Mouse (Mus musculus) embryonic facial prominence, embryonic 13.5 days (tissue): ENCODE measurements at regions not wholly inside any gene's neighbourhood (a gene's known extent, or its start where the extent isn't known, plus 50 kb on each side); places are given as distances from the start of the nearest gene placed in this dataset.

Experiments used
- ATAC-seq: fragments of 200-750 bp; cut with Nextera tagmentation; 2 replicates; pipeline ENCODE4 v1.8.0; 2017; ENCODE audit warnings: low read depth; ENCODE audit not compliant: insufficient number of reproducible peaks, insufficient read depth, low FRiP score, low TSS enrichment
- H3K27ac ChIP-seq: fragments of 300-500 bp; sonication (generic); 2 replicates; pipeline ENCODE4 v1.5.1; 2015; ENCODE audit warnings: moderate library complexity, mild to moderate bottlenecking, inconsistent platforms
- H3K27me3 ChIP-seq: fragments of 300-500 bp; sonication (generic); 2 replicates; pipeline ENCODE4 v1.6.1; 2015; ENCODE audit warnings: mild to moderate bottlenecking, inconsistent platforms
- H3K36me3 ChIP-seq: fragments of 300-500 bp; sonication (generic); 2 replicates; pipeline ENCODE4 v1.6.1; 2015; ENCODE audit warnings: mild to moderate bottlenecking, inconsistent platforms
- H3K4me1 ChIP-seq: fragments of 300-500 bp; sonication (generic); 2 replicates; pipeline ENCODE4 v1.6.1; 2015; ENCODE audit warnings: inconsistent platforms
- H3K4me2 ChIP-seq: fragments of 300-500 bp; sonication (generic); 2 replicates; pipeline ENCODE4 v1.6.1; 2015; ENCODE audit warnings: moderate library complexity, mild to moderate bottlenecking, inconsistent platforms
- H3K4me3 ChIP-seq: fragments of 300-500 bp; sonication (generic); 2 replicates; pipeline ENCODE4 v1.5.1; 2015; ENCODE audit warnings: mild to moderate bottlenecking, inconsistent platforms
- H3K9ac ChIP-seq: fragments of 300-500 bp; sonication (generic); 2 replicates; pipeline ENCODE4 v1.6.1; 2015; ENCODE audit warnings: mild to moderate bottlenecking, inconsistent platforms
- H3K9me3 ChIP-seq: fragments of 300-500 bp; sonication (generic); 2 replicates; pipeline ENCODE4 v1.6.1; 2016; ENCODE audit warnings: inconsistent platforms
- WGBS: fragments of 180-500 bp; shearing (Covaris S2); methylation state at CpG from one replicate; pipeline ENCODE4 v1.1.7; 2015; ENCODE audit warnings: mixed read lengths; 5-methylcytosine and 5-hydroxymethylcytosine counted together

- H3K9me3 ChIP-seq: no peaks in the 10 kb centered on the region
- no peaks in the 10 kb centered on the region for H3K36me3 ChIP-seq
- no peaks in the 10 kb centered on the region for H3K4me1 ChIP-seq
- H3K4me3 ChIP-seq: no peak overlapping the region
- ATAC-seq: no peak
- no peak overlapping the region for H3K9ac ChIP-seq
- H3K27ac ChIP-seq: no peak overlapping the region
- WGBS: 81% methylated on average over 2 of the region's 2 CpGs
- H3K27me3 ChIP-seq: no peaks in the 10 kb centered on the region
- no peak overlapping the region for H3K4me2 ChIP-seq
Measured at GRCm38 (mm10) chr10:70866737-70867136, 211.0 kb upstream of the Phyhipl start.

GRCm38 (mm10) chr10:70864650-70865049, 208.9 kb upstream of the Phyhipl start:
- Histone ChIP-seq H3K4me3 (no peak overlapping the region), H3K27me3 (no peaks in the 10 kb centered on the region), H3K27ac (no peak overlapping the region), H3K9ac (no peak overlapping the region), H3K9me3 (no peaks in the 10 kb centered on the region), H3K4me2 (no peak overlapping the region), H3K36me3 (no peaks in the 10 kb centered on the region), H3K4me1 (peaks cover 8% of the 10 kb centered on the region; the same call in 1 of the 2 replicates)
- 86% methylated on average over 5 of the region's 5 CpGs for WGBS
- ATAC-seq: no peak

GRCm38 (mm10) chr10:70862022-70862335, 206.2 kb upstream of the Phyhipl start:
- 40% methylated on average over 4 of the region's 4 CpGs for WGBS

GRCm38 (mm10) chr10:70861131-70862021, 205.6 kb upstream of the Phyhipl start:
- ATAC-seq: no peak
- Histone ChIP-seq H3K4me2 (no peak overlapping the region), H3K27me3 (no peaks in the 10 kb centered on the region), H3K27ac (no peak overlapping the region), H3K4me1 (peaks cover 8% of the 10 kb centered on the region; the same call in 1 of the 2 replicates), H3K9me3 (no peaks in the 10 kb centered on the region), H3K36me3 (no peaks in the 10 kb centered on the region), H3K4me3 (no peak overlapping the region), H3K9ac (no peak overlapping the region)
- 45% methylated on average over 10 of the region's 10 CpGs for whole genome bisulfite sequencing

More at GRCm38 (mm10) chr10:70862022-70862335, 206.2 kb upstream of the Phyhipl start:
- Histone ChIP-seq H3K27ac (no peak overlapping the region), H3K27me3 (no peaks in the 10 kb centered on the region), H3K9me3 (no peaks in the 10 kb centered on the region), H3K36me3 (no peaks in the 10 kb centered on the region), H3K4me3 (no peak overlapping the region), H3K9ac (no peak overlapping the region), H3K4me2 (no peak overlapping the region), H3K4me1 (peaks cover 8% of the 10 kb centered on the region; the same call in 1 of the 2 replicates)
- no peak for ATAC-seq

- 81% methylated on average over 14 of the region's 14 CpGs for WGBS
- no peak for ATAC-seq
- Histone ChIP-seq H3K36me3 (no peaks in the 10 kb centered on the region), H3K27ac (no peak overlapping the region), H3K9me3 (no peaks in the 10 kb centered on the region), H3K9ac (no peak overlapping the region), H3K4me3 (no peak overlapping the region), H3K4me2 (no peak overlapping the region), H3K27me3 (no peaks in the 10 kb centered on the region), H3K4me1 (peaks cover 8% of the 10 kb centered on the region; the same call in 1 of the 2 replicates)
Measured at GRCm38 (mm10) chr10:70857155-70857820, 201.5 kb upstream of the Phyhipl start.

- H3K27me3 ChIP-seq: no peaks in the 10 kb centered on the region
- peaks cover 5% of the 10 kb centered on the region; the same call in 1 of the 2 replicates for H3K4me1 ChIP-seq
- no peak overlapping the region for H3K9ac ChIP-seq
- H3K9me3 ChIP-seq: no peaks in the 10 kb centered on the region
- H3K27ac ChIP-seq: no peak overlapping the region
- WGBS: 76% methylated on average over 8 of the region's 8 CpGs
- H3K36me3 ChIP-seq: no peaks in the 10 kb centered on the region
- H3K4me2 ChIP-seq: no peak overlapping the region
- ATAC-seq: no peak
- no peak overlapping the region for H3K4me3 ChIP-seq
Measured at GRCm38 (mm10) chr10:70855948-70856347, 200.2 kb upstream of the Phyhipl start.

GRCm38 (mm10) chr10:70853614-70854013, 197.8 kb upstream of the Phyhipl start:
- WGBS: 87% methylated on average over 4 of the region's 4 CpGs

GRCm38 (mm10) chr10:70848141-70848540, 192.4 kb upstream of the Phyhipl start:
- H3K4me3 ChIP-seq: no peak overlapping the region
- no peak for ATAC-seq

More at GRCm38 (mm10) chr10:70853614-70854013, 197.8 kb upstream of the Phyhipl start:
- no peaks in the 10 kb centered on the region for H3K9me3 ChIP-seq
- H3K27me3 ChIP-seq: no peaks in the 10 kb centered on the region
- no peaks in the 10 kb centered on the region for H3K36me3 ChIP-seq
- H3K9ac ChIP-seq: no peak overlapping the region
- no peak for ATAC-seq
- no peak overlapping the region for H3K4me3 ChIP-seq
- H3K4me2 ChIP-seq: no peak overlapping the region
- H3K27ac ChIP-seq: no peak overlapping the region
- H3K4me1 ChIP-seq: no peaks in the 10 kb centered on the region

GRCm38 (mm10) chr10:70847341-70847882, 191.6 kb upstream of the Phyhipl start:
- Histone ChIP-seq H3K9me3 (no peaks in the 10 kb centered on the region), H3K4me1 (no peaks in the 10 kb centered on the region), H3K9ac (no peak overlapping the region), H3K27me3 (no peaks in the 10 kb centered on the region), H3K4me3 (no peak overlapping the region), H3K4me2 (no peak overlapping the region), H3K27ac (no peak overlapping the region), H3K36me3 (no peaks in the 10 kb centered on the region)
- 60% methylated on average over 3 of the region's 3 CpGs for WGBS
- ATAC-seq: no peak

More at GRCm38 (mm10) chr10:70848141-70848540, 192.4 kb upstream of the Phyhipl start:
- Histone ChIP-seq H3K27me3 (no peaks in the 10 kb centered on the region), H3K36me3 (no peaks in the 10 kb centered on the region), H3K27ac (no peak overlapping the region), H3K4me1 (no peaks in the 10 kb centered on the region), H3K9me3 (no peaks in the 10 kb centered on the region), H3K9ac (no peak overlapping the region), H3K4me2 (no peak overlapping the region)
- 88% methylated on average over 5 of the region's 5 CpGs for WGBS

- Histone ChIP-seq H3K4me3 (no peak overlapping the region), H3K27me3 (no peaks in the 10 kb centered on the region), H3K36me3 (no peaks in the 10 kb centered on the region), H3K9ac (no peak overlapping the region), H3K4me1 (no peaks in the 10 kb centered on the region), H3K9me3 (no peaks in the 10 kb centered on the region), H3K4me2 (no peak overlapping the region), H3K27ac (no peak overlapping the region)
- ATAC-seq: no peak
- WGBS: 89% methylated on average over 10 of the region's 10 CpGs
Measured at GRCm38 (mm10) chr10:70846281-70847168, 190.8 kb upstream of the Phyhipl start.

- Histone ChIP-seq H3K4me1 (no peaks in the 10 kb centered on the region), H3K9me3 (0 out of 2 replicates have a peak, but pooled peaks cover 2% of the 10 kb centered on the region), H3K4me3 (no peak overlapping the region), H3K36me3 (no peaks in the 10 kb centered on the region), H3K27ac (no peak overlapping the region), H3K9ac (no peak overlapping the region), H3K4me2 (no peak overlapping the region), H3K27me3 (no peaks in the 10 kb centered on the region)
- WGBS: 90% methylated on average over 2 of the region's 2 CpGs
- ATAC-seq: no peak
Measured at GRCm38 (mm10) chr10:70843848-70844247, 188.1 kb upstream of the Phyhipl start.
